8 mouse cellular contexts compared by ENCODE assay signal in the genomic region with DNA sequence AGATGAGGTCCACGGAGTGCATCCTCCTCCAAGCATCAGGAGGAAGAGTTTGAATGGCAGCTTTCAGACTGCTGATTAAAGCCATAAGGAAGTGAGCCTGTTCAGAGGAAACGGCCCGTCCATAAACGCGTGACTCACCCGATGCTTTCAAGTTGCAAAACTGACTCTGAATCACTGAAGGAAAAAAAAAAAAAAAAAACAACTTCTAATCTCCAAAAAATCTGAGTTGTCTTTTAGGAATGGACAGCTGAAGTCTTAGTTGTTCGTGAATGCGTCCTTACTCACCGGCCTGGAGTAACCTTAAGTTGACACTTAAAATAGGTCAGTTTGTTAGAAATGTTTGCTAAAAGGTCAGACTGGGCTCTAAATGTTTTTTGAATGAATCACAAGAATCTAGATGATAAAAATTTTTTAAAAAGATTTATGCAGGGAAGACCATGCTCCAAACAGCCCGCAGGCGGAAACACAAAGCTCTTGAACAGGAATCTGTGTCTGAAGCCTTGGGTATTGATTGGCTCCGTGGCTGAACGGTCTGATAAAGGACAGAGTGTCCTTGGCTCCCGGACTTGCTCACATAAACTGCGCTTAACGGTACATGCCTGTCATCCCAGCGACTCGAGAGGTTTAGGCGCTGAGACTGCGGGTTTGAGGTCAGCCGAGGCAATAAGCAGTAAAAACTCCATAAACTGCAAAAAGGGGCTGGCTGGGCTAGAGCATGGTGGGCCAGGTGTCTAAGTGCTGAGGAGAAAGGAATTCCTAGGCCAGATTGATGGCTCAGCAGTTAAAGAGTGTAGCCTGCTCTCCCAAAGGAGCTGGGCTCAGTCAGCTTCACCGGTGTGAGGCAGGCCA. TPM values are rescaled to one million over a fixed set of nuclear protein-coding genes. Genes with fewer than 3 reads are reported as not detected.
DNase-seq lines count a peak whose midpoint lies in the region; ATAC-seq lines count a peak whose summit lies in the region.

No protein-coding gene starts in this region.

- 76% methylated on average over 22 of the region's 22 CpGs for WGBS in hindbrain, embryonic 10.5 days
- 75% methylated on average over 22 of the region's 22 CpGs for WGBS in hindbrain, embryonic 14.5 days
- WGBS in heart, embryonic 16.5 days: 15% methylated on average over 22 of the region's 22 CpGs
- 46% methylated on average over 22 of the region's 22 CpGs for WGBS in liver, embryonic 11.5 days
- WGBS in stomach, embryonic 14.5 days: 27% methylated on average over 22 of the region's 22 CpGs

- DNase-seq in hindbrain, embryonic 10.5 days (ENCODE audit: low spot score): no peak
- DNase-seq in hindbrain, embryonic 14.5 days (ENCODE audit: low spot score): no peak
- DNase-seq in adrenal gland, postnatal 10 days: peak; percentile 60
- no peak for DNase-seq in liver, embryonic 11.5 days (ENCODE audit: low spot score)
- no peak for DNase-seq in cerebellum, postnatal 36 days
- no peak for DNase-seq in cerebellum, postnatal 4 days (ENCODE audit: low spot score in 2 of 2)

- peaks cover 27% of the 10 kb centered on the region for H3K4me1 ChIP-seq in hindbrain, embryonic 10.5 days (replicated peaks)
- H3K4me1 ChIP-seq in hindbrain, embryonic 14.5 days (replicated peaks; ENCODE audit: control insufficient read depth, insufficient read depth, low read length): peaks cover 6% of the 10 kb centered on the region
- peaks cover 16% of the 10 kb centered on the region for H3K4me1 ChIP-seq in heart, embryonic 16.5 days (ENCODE audit: control insufficient read depth, insufficient read depth, low read length)
- H3K4me1 ChIP-seq in liver, embryonic 11.5 days (replicated peaks; ENCODE audit: control insufficient read depth, insufficient read depth, low read length): peaks cover 11% of the 10 kb centered on the region
- H3K4me1 ChIP-seq in stomach, embryonic 14.5 days (ENCODE audit: control insufficient read depth, insufficient read depth, low read length): peaks cover 23% of the 10 kb centered on the region; the same call in 1 of the 2 replicates

- H3K4me2 ChIP-seq in hindbrain, embryonic 14.5 days (replicated peaks): no peak overlapping the region
- H3K4me2 ChIP-seq in heart, embryonic 16.5 days (ENCODE audit: low read depth, low read length): peak overlapping the region; percentile 46
- 0 out of 2 replicates have a peak overlapping the region, but pooled peaks have one; percentile 14 for H3K4me2 ChIP-seq in liver, embryonic 11.5 days
- H3K4me2 ChIP-seq in stomach, embryonic 14.5 days (replicated peaks; ENCODE audit: low read depth, low read length): no peak overlapping the region

- H3K9me3 ChIP-seq in hindbrain, embryonic 10.5 days: no peaks in the 10 kb centered on the region
- no peaks in the 10 kb centered on the region for H3K9me3 ChIP-seq in hindbrain, embryonic 14.5 days (ENCODE audit: control insufficient read depth, low read length)
- H3K9me3 ChIP-seq in heart, embryonic 16.5 days (replicated peaks; ENCODE audit: control insufficient read depth, low read length): no peaks in the 10 kb centered on the region
- no peaks in the 10 kb centered on the region for H3K9me3 ChIP-seq in liver, embryonic 11.5 days (ENCODE audit: control insufficient read depth, low read length)
- no peaks in the 10 kb centered on the region for H3K9me3 ChIP-seq in stomach, embryonic 14.5 days (ENCODE audit: control insufficient read depth, low read depth, low read length)

- ATAC-seq in hindbrain, embryonic 14.5 days (ENCODE audit: low FRiP score): no peak
- ATAC-seq in heart, embryonic 16.5 days (replicated peaks; ENCODE audit: extremely low read depth, insufficient read depth, low FRiP score): 0 out of 2 replicates have a peak, but pooled peaks have one; percentile 23
- no peak for ATAC-seq in liver, embryonic 11.5 days (replicated peaks; ENCODE audit: low FRiP score)
- ATAC-seq in stomach, embryonic 14.5 days (ENCODE audit: insufficient number of reproducible peaks, insufficient read depth, low FRiP score, low read depth): no peak

- H3K27ac ChIP-seq in hindbrain, embryonic 10.5 days: peak overlapping the region; percentile 45; the same call in 1 of the 2 replicates
- H3K27ac ChIP-seq in hindbrain, embryonic 14.5 days: no peak overlapping the region
- H3K27ac ChIP-seq in heart, embryonic 16.5 days (ENCODE audit: low read length): peak overlapping the region; percentile 77
- H3K27ac ChIP-seq in liver, embryonic 11.5 days (ENCODE audit: low read depth, low read length): peak overlapping the region; percentile 34; the same call in 1 of the 2 replicates
- H3K27ac ChIP-seq in stomach, embryonic 14.5 days (ENCODE audit: low read length): peak overlapping the region; percentile 40

- no peaks in the 10 kb centered on the region for H3K36me3 ChIP-seq in hindbrain, embryonic 10.5 days
- no peaks in the 10 kb centered on the region for H3K36me3 ChIP-seq in hindbrain, embryonic 14.5 days (replicated peaks; ENCODE audit: control insufficient read depth, insufficient read depth)
- H3K36me3 ChIP-seq in heart, embryonic 16.5 days (ENCODE audit: control insufficient read depth, insufficient read depth): no peaks in the 10 kb centered on the region
- no peaks in the 10 kb centered on the region for H3K36me3 ChIP-seq in liver, embryonic 11.5 days (ENCODE audit: control insufficient read depth, insufficient read depth, low read length)
- H3K36me3 ChIP-seq in stomach, embryonic 14.5 days (ENCODE audit: control insufficient read depth, insufficient read depth, low read length): no peaks in the 10 kb centered on the region

- H3K27me3 ChIP-seq in hindbrain, embryonic 10.5 days (ENCODE audit: insufficient read depth, poor library complexity, severe bottlenecking): no peaks in the 10 kb centered on the region
- H3K27me3 ChIP-seq in hindbrain, embryonic 14.5 days (ENCODE audit: control insufficient read depth, insufficient read depth, low read length): no peaks in the 10 kb centered on the region
- no peaks in the 10 kb centered on the region for H3K27me3 ChIP-seq in heart, embryonic 16.5 days (ENCODE audit: control insufficient read depth, insufficient read depth, low read length)
- H3K27me3 ChIP-seq in liver, embryonic 11.5 days (replicated peaks; ENCODE audit: control insufficient read depth, insufficient read depth, low read length): no peaks in the 10 kb centered on the region
- H3K27me3 ChIP-seq in stomach, embryonic 14.5 days (ENCODE audit: control insufficient read depth, insufficient read depth, low read length): no peaks in the 10 kb centered on the region

- no peak overlapping the region for H3K4me3 ChIP-seq in hindbrain, embryonic 10.5 days
- H3K4me3 ChIP-seq in hindbrain, embryonic 14.5 days (replicated peaks; ENCODE audit: low read length): no peak overlapping the region
- H3K4me3 ChIP-seq in heart, embryonic 16.5 days (ENCODE audit: low read length): no peak overlapping the region
- no peak overlapping the region for H3K4me3 ChIP-seq in liver, embryonic 11.5 days (ENCODE audit: low read depth, low read length)
- no peak overlapping the region for H3K4me3 ChIP-seq in stomach, embryonic 14.5 days (ENCODE audit: low read depth, low read length)

- H3K9ac ChIP-seq in hindbrain, embryonic 14.5 days: no peak overlapping the region
- H3K9ac ChIP-seq in heart, embryonic 16.5 days (ENCODE audit: low read length): peak overlapping the region; percentile 40
- no peak overlapping the region for H3K9ac ChIP-seq in liver, embryonic 11.5 days (ENCODE audit: low read depth, low read length)
- H3K9ac ChIP-seq in stomach, embryonic 14.5 days (replicated peaks; ENCODE audit: low read depth, low read length): no peak overlapping the region

RNA-seq across cellular contexts. Expression of a gene that starts 53.9 kb away (rescaled TPM):
- 29.7 and 32.1 TPM in 2 replicates for polyA plus RNA-seq in hindbrain, embryonic 10.5 days (2016; fragmentation: Nextera tagmentation; extraction: Ambion mirVana)
- polyA plus RNA-seq in hindbrain, embryonic 14.5 days (2014; fragmentation: Nextera tagmentation; extraction: Ambion mirVana): 36.3 and 39.6 TPM in 2 replicates
- total RNA-seq in adrenal gland, postnatal 10 days (2021): 100 to 1,000 TPM in 1 of 2 experiments, 10 to 100 TPM in 1; 32.3 to 159 TPM
- 12.8 and 13.9 TPM in 2 replicates for polyA plus RNA-seq in heart, embryonic 16.5 days (2015; fragmentation: Nextera tagmentation; extraction: Ambion mirVana)
- polyA plus RNA-seq in liver, embryonic 11.5 days (2014; fragmentation: Nextera tagmentation; extraction: Ambion mirVana): 26.2 and 27.7 TPM in 2 replicates
- 36.4 and 37.3 TPM in 2 replicates for polyA plus RNA-seq in stomach, embryonic 14.5 days (2014; fragmentation: Nextera tagmentation; extraction: Ambion mirVana)

Comparison
In these comparisons a context has a peak if more than half of its experiments do, and no peak if none do; other contexts are left out.
1. H3K4me2 ChIP-seq: peak in heart, embryonic 16.5 days (single experiment) and liver, embryonic 11.5 days (single experiment); none in hindbrain, embryonic 14.5 days (single experiment) and stomach, embryonic 14.5 days (single experiment).